Comparison of ENCODE assay signal across 7 mouse cellular contexts in genomic region chr19:44418544-44418943, GRCm38 (mm10).
"Had no signal": no experiment of that assay in that cellular context is flagged by ENCODE, and none has a peak within 500 bp of the region (broad histone marks: within the 10 kb centered on the region; RNA-seq: fewer than 3 reads in every experiment).

No protein-coding gene starts in this region.

- H3K4me2 ChIP-seq: limb, embryonic 12.5 days; limb, embryonic 15.5 days; liver, embryonic 12.5 days; liver, embryonic 15.5 days; midbrain, embryonic 11.5 days; stomach, embryonic 15.5 days had no signal

- H3K27ac ChIP-seq: limb, embryonic 12.5 days; limb, embryonic 15.5 days; liver, embryonic 12.5 days; liver, embryonic 15.5 days; stomach, embryonic 15.5 days had no signal

- H3K9me3 ChIP-seq: limb, embryonic 12.5 days; limb, embryonic 15.5 days; liver, embryonic 12.5 days; liver, embryonic 15.5 days; stomach, embryonic 15.5 days had no signal

- H3K4me3 ChIP-seq: limb, embryonic 12.5 days; limb, embryonic 15.5 days; liver, embryonic 12.5 days; liver, embryonic 15.5 days; stomach, embryonic 15.5 days had no signal

- ATAC-seq: intestine, postnatal 0 days; liver, embryonic 12.5 days had no signal

- H3K9ac ChIP-seq: limb, embryonic 12.5 days; limb, embryonic 15.5 days; liver, embryonic 12.5 days; liver, embryonic 15.5 days; stomach, embryonic 15.5 days had no signal

- H3K4me1 ChIP-seq: limb, embryonic 12.5 days; stomach, embryonic 15.5 days had no signal

- H3K27me3 ChIP-seq: stomach, embryonic 15.5 days had no signal

- H3K36me3 ChIP-seq: limb, embryonic 12.5 days; limb, embryonic 15.5 days; liver, embryonic 12.5 days; liver, embryonic 15.5 days; stomach, embryonic 15.5 days had no signal
